Mouse (Mus musculus) cortical plate, adult 2 months (tissue): ENCODE measurements around the gene Smad1.

Experiments used
- CTCF ChIP-seq: fragments of 200-500 bp; IDR thresholded peaks from 2 replicates; pipeline ENCODE4 v1.5.1; 2011; ENCODE audit warnings: mild to moderate bottlenecking, control low read depth, low read length; ENCODE audit not compliant: insufficient read depth; ENCODE audit errors: extremely low read depth
- POLR2A ChIP-seq: fragments of 200-500 bp; IDR thresholded peaks from 2 replicates; pipeline ENCODE4 v1.6.1; 2011; ENCODE audit warnings: mild to moderate bottlenecking, low read length, control low read depth; ENCODE audit not compliant: insufficient read depth; ENCODE audit errors: extremely low read depth

- no peak for TF ChIP-seq CTCF
- TF ChIP-seq POLR2A: no peak
These were observed 69.6 kb downstream of the Smad1 start for GRCm38 (mm10) chr8:79329735-79330134.
